Mouse (Mus musculus) kidney, adult 2 months (tissue): ENCODE data around the gene Ctdspl.

Source experiments
- CTCF ChIP-seq: fragments of 200-500 bp; conservative IDR thresholded peaks from 2 replicates; pipeline ENCODE4 v1.5.1; 2011; ENCODE audit warnings: low read depth, mild to moderate bottlenecking, control low read depth, low read length, moderate library complexity, mixed read lengths; ENCODE audit not compliant: insufficient read depth, insufficient read length
- POLR2A ChIP-seq: fragments of 200-500 bp; IDR thresholded peaks from one replicate; pipeline ENCODE4 v1.6.1; 2011; ENCODE audit warnings: low read depth, low read length, control low read depth

DNA sequence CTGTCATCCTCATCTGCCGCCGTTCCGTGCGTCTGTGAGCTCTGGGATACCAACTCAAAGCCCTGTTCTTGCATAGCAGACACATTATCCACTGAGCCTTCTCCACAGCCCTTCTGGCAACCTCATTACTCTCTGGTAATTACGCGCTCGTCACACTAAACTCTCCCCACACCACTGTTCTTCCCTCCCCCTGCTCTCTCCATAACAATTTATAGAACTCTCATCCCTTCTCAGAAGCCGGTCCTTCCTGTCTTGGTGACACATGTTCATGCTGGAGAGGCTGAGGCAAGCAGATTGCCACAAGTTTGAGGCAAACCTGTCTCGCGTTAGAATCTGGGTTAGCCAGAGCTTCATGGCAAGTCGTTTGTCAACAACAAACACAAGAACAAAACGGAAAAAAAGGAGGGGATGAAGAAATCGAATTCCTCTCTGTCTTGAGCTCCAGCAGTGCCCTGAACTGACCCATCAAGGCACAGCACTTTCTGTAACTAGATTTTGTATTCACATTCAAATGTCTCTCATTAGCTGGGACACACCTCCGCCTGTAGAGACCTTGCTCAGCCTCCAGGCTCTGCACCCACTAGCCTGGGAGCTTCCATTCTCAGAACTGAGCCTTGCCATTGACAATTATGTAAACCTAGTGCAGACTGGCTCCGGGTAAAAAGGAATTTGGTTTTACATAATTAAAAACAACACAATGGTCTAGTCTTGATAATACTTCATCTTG is 79.2 kb downstream of the Ctdspl start:
- TF ChIP-seq CTCF (no peak), POLR2A (no peak)
